ENCODE assay signal across 22 mouse cellular contexts in the genomic region with DNA sequence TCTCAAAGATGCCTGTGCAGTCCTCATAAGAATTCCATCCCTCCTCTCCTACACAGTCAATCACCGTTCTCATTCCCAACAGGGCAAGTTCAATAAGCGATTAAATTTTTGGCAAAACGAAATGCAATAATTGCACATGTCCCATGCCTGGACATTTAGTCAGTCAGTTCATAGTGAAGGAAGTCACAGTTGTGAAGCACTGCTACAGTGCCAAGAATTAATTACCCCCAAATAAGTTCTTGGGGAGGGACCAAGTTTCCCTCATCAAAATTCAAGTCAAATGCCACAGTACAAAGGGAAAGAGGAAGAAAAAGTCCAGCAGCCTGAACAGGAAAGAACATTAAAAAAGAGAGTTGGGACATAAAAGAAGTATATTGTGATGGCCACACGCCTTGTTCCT.
DNase-seq lines count a peak whose midpoint lies in the region; ATAC-seq lines count a peak whose summit lies in the region.
"Had no signal": no experiment of that assay in that cellular context is flagged by ENCODE, and none has a peak within 500 bp of the region (broad histone marks: within the 10 kb centered on the region; RNA-seq: fewer than 3 reads in every experiment).

No protein-coding gene starts in this region.

- H3K9me3 ChIP-seq in hindbrain, embryonic 16.5 days (ENCODE audit: control insufficient read depth, low read length) = no peaks in the 10 kb centered on the region
- H3K9me3 ChIP-seq in hindbrain, embryonic 13.5 days = no peaks in the 10 kb centered on the region; the same call in 1 of the 2 replicates
- H3K9me3 ChIP-seq: heart, embryonic 12.5 days; limb, embryonic 12.5 days; lung, embryonic 15.5 days; midbrain, embryonic 10.5 days had no signal

- 72% methylated on average over 4 of the region's 4 CpGs for WGBS in hindbrain, embryonic 16.5 days
- 78% methylated on average over 4 of the region's 4 CpGs for WGBS in hindbrain, embryonic 13.5 days

- no peaks in the 10 kb centered on the region for H3K4me1 ChIP-seq in hindbrain, embryonic 16.5 days (ENCODE audit: control insufficient read depth, insufficient read depth, low read depth, low read length)
- no peaks in the 10 kb centered on the region for H3K4me1 ChIP-seq in hindbrain, embryonic 13.5 days (replicated peaks)
- H3K4me1 ChIP-seq: heart, embryonic 12.5 days; limb, embryonic 12.5 days; lung, embryonic 15.5 days; midbrain, embryonic 10.5 days had no signal

- H3K4me2 ChIP-seq in hindbrain, embryonic 16.5 days (ENCODE audit: low read length) = no peak overlapping the region
- no peak overlapping the region for H3K4me2 ChIP-seq in hindbrain, embryonic 13.5 days
- H3K4me2 ChIP-seq: heart, embryonic 12.5 days; limb, embryonic 12.5 days; lung, embryonic 15.5 days had no signal

- H3K27me3 ChIP-seq in hindbrain, embryonic 16.5 days (replicated peaks; ENCODE audit: control insufficient read depth, insufficient read depth, low read length) = no peaks in the 10 kb centered on the region
- no peaks in the 10 kb centered on the region for H3K27me3 ChIP-seq in hindbrain, embryonic 13.5 days
- H3K27me3 ChIP-seq: heart, embryonic 12.5 days; limb, embryonic 12.5 days; lung, embryonic 15.5 days had no signal

- no peak for ATAC-seq in cerebellum, adult (ENCODE audit: insufficient number of reproducible peaks, low FRiP score, low TSS enrichment)
- ATAC-seq in hindbrain, embryonic 16.5 days = peak; percentile 90
- ATAC-seq in hindbrain, embryonic 13.5 days (ENCODE audit: low FRiP score) = no peak
- ATAC-seq: inflammation-experienced regulatory T-cells, adult 6 months had no signal

- no peaks in the 10 kb centered on the region for H3K36me3 ChIP-seq in hindbrain, embryonic 16.5 days (ENCODE audit: control insufficient read depth, insufficient read depth, low read length)
- H3K36me3 ChIP-seq in hindbrain, embryonic 13.5 days = no peaks in the 10 kb centered on the region
- H3K36me3 ChIP-seq: G1E; heart, embryonic 12.5 days; limb, embryonic 12.5 days; lung, embryonic 15.5 days; midbrain, embryonic 10.5 days had no signal

- no peak overlapping the region for H3K4me3 ChIP-seq in hindbrain, embryonic 16.5 days (ENCODE audit: low read length)
- H3K4me3 ChIP-seq in hindbrain, embryonic 13.5 days = no peak overlapping the region
- H3K4me3 ChIP-seq: heart, embryonic 12.5 days; limb, embryonic 12.5 days; lung, embryonic 15.5 days; midbrain, embryonic 10.5 days had no signal

- peak; percentile 33 to 47 for DNase-seq in cerebellum, postnatal 10 days
- peak; percentile 20 for DNase-seq in layer of hippocampus, adult 9-11 months
- DNase-seq in layer of hippocampus, adult 8-10 months (ENCODE audit: low spot score in 2 of 2) = no peak
- peak; percentile 22 for DNase-seq in brain, embryonic 18.5 days (ENCODE audit: low read depth, low spot score)
- DNase-seq in urinary bladder, postnatal 14 days (ENCODE audit: low spot score) = no peak
- DNase-seq: adrenal gland, postnatal 25 days; cerebellum, postnatal 36 days; heart, adult 11 months; heart, postnatal 14 days; retina, postnatal 1 day had no signal

- no peak overlapping the region for H3K9ac ChIP-seq in hindbrain, embryonic 16.5 days (ENCODE audit: low read depth, low read length)
- no peak overlapping the region for H3K9ac ChIP-seq in hindbrain, embryonic 13.5 days
- H3K9ac ChIP-seq: heart, embryonic 12.5 days; limb, embryonic 12.5 days; liver, embryonic 14.5 days; lung, embryonic 15.5 days had no signal

- no peak overlapping the region for H3K27ac ChIP-seq in hindbrain, embryonic 16.5 days (ENCODE audit: low read depth, low read length)
- H3K27ac ChIP-seq in hindbrain, embryonic 13.5 days = no peak overlapping the region
- H3K27ac ChIP-seq: limb, embryonic 12.5 days; liver, embryonic 14.5 days; lung, embryonic 15.5 days; macrophage; midbrain, embryonic 10.5 days; stomach, postnatal 0 days had no signal

Comparison
In these comparisons a context has a peak if more than half of its experiments do, and no peak if none do; other contexts are left out.
1. DNase-seq: peak in cerebellum, postnatal 10 days (2 of 2), layer of hippocampus, adult 9-11 months (single experiment) and brain, embryonic 18.5 days (single experiment); none in layer of hippocampus, adult 8-10 months (0 of 2) and urinary bladder, postnatal 14 days (single experiment).